Mouse (Mus musculus): ENCODE measurements around the gene Zic5. TPM values are rescaled to one million over a fixed set of nuclear protein-coding genes. Genes with fewer than 3 reads are reported as not detected.
A peak's percentile ranks its signal among the peaks of the same experiment; 100 is the strongest.

Zic5 gene
- polyA plus RNA-seq, 1 experiment: not detected

GRCm38 (mm10) chr14:122481181-122481580, 15.7 kb upstream of the Zic5 start:
- H3K4me3 ChIP-seq (replicated peaks): peak overlapping the region; percentile 40
- peaks cover 97% of the 10 kb centered on the region for H3K27me3 ChIP-seq (replicated peaks)
- TF ChIP-seq GATA1 (IDR thresholded peaks at IDR 0.05; ENCODE audit: borderline replicate concordance, low read length): no peak
- TF ChIP-seq FLI1 (IDR thresholded peaks at IDR 0.05; ENCODE audit: low read length): no peak
- H3K9me3 ChIP-seq: 0 out of 2 replicates have a peak, but pooled peaks cover 8% of the 10 kb centered on the region
- peaks cover 30% of the 10 kb centered on the region for H3K4me1 ChIP-seq
- H3K36me3 ChIP-seq (replicated peaks; ENCODE audit: low read length): no peaks in the 10 kb centered on the region

GRCm38 (mm10) chr14:122480355-122480754, 14.9 kb upstream of the Zic5 start:
- TF ChIP-seq GATA1 (IDR thresholded peaks at IDR 0.05; ENCODE audit: borderline replicate concordance, low read length) (no peak), FLI1 (IDR thresholded peaks at IDR 0.05; ENCODE audit: low read length) (no peak)
- no peaks in the 10 kb centered on the region for H3K36me3 ChIP-seq (replicated peaks; ENCODE audit: low read length)
- peaks cover 97% of the 10 kb centered on the region for H3K27me3 ChIP-seq (replicated peaks)
- H3K4me3 ChIP-seq (replicated peaks): no peak overlapping the region
- 0 out of 2 replicates have a peak, but pooled peaks cover 8% of the 10 kb centered on the region for H3K9me3 ChIP-seq
- peaks cover 36% of the 10 kb centered on the region for H3K4me1 ChIP-seq

GRCm38 (mm10) chr14:122479461-122480109, 14.1 kb upstream of the Zic5 start:
- H3K27me3 ChIP-seq (replicated peaks): peaks cover 97% of the 10 kb centered on the region
- H3K36me3 ChIP-seq (replicated peaks; ENCODE audit: low read length): no peaks in the 10 kb centered on the region
- TF ChIP-seq FLI1 (IDR thresholded peaks at IDR 0.05; ENCODE audit: low read length) (no peak), GATA1 (IDR thresholded peaks at IDR 0.05; ENCODE audit: borderline replicate concordance, low read length) (no peak)
- no peak overlapping the region for H3K4me3 ChIP-seq (replicated peaks)
- H3K4me1 ChIP-seq: peaks cover 38% of the 10 kb centered on the region
- 0 out of 2 replicates have a peak, but pooled peaks cover 8% of the 10 kb centered on the region for H3K9me3 ChIP-seq

- TF ChIP-seq FLI1 (IDR thresholded peaks at IDR 0.05; ENCODE audit: low read length) (no peak), GATA1 (IDR thresholded peaks at IDR 0.05; ENCODE audit: borderline replicate concordance, low read length) (no peak)
- peaks cover 47% of the 10 kb centered on the region for H3K4me1 ChIP-seq
- H3K9me3 ChIP-seq: 0 out of 2 replicates have a peak, but pooled peaks cover 6% of the 10 kb centered on the region
- no peaks in the 10 kb centered on the region for H3K36me3 ChIP-seq (replicated peaks; ENCODE audit: low read length)
- H3K4me3 ChIP-seq (replicated peaks): peak overlapping the region; percentile 9
- peaks cover 97% of the 10 kb centered on the region for H3K27me3 ChIP-seq (replicated peaks)
Measured at GRCm38 (mm10) chr14:122478574-122479011, 13.1 kb upstream of the Zic5 start.

GRCm38 (mm10) chr14:122477971-122478573, 12.6 kb upstream of the Zic5 start:
- Histone ChIP-seq H3K27me3 (replicated peaks) (peaks cover 97% of the 10 kb centered on the region), H3K36me3 (replicated peaks; ENCODE audit: low read length) (no peaks in the 10 kb centered on the region), H3K4me3 (replicated peaks) (peak overlapping the region; percentile 9), H3K9me3 (0 out of 2 replicates have a peak, but pooled peaks cover 6% of the 10 kb centered on the region), H3K4me1 (peaks cover 47% of the 10 kb centered on the region)
- TF ChIP-seq FLI1 (IDR thresholded peaks at IDR 0.05; ENCODE audit: low read length) (no peak), GATA1 (IDR thresholded peaks at IDR 0.05; ENCODE audit: borderline replicate concordance, low read length) (no peak)

- Histone ChIP-seq H3K9me3 (0 out of 2 replicates have a peak, but pooled peaks cover 6% of the 10 kb centered on the region), H3K27me3 (replicated peaks) (peaks cover 97% of the 10 kb centered on the region), H3K4me3 (replicated peaks) (no peak overlapping the region), H3K36me3 (replicated peaks; ENCODE audit: low read length) (no peaks in the 10 kb centered on the region), H3K4me1 (peaks cover 41% of the 10 kb centered on the region)
- TF ChIP-seq FLI1 (IDR thresholded peaks at IDR 0.05; ENCODE audit: low read length) (no peak), GATA1 (IDR thresholded peaks at IDR 0.05; ENCODE audit: borderline replicate concordance, low read length) (no peak)
Measured at GRCm38 (mm10) chr14:122477261-122477671, 11.8 kb upstream of the Zic5 start.

- Histone ChIP-seq H3K4me3 (replicated peaks) (no peak overlapping the region), H3K9me3 (0 out of 2 replicates have a peak, but pooled peaks cover 6% of the 10 kb centered on the region), H3K27me3 (replicated peaks) (peaks cover 95% of the 10 kb centered on the region), H3K36me3 (replicated peaks; ENCODE audit: low read length) (no peaks in the 10 kb centered on the region), H3K4me1 (peaks cover 39% of the 10 kb centered on the region)
- TF ChIP-seq GATA1 (IDR thresholded peaks at IDR 0.05; ENCODE audit: borderline replicate concordance, low read length): no peak
- no peak for TF ChIP-seq FLI1 (IDR thresholded peaks at IDR 0.05; ENCODE audit: low read length)
Measured at GRCm38 (mm10) chr14:122476822-122477215, 11.3 kb upstream of the Zic5 start.

- no peak for TF ChIP-seq GATA1 (IDR thresholded peaks at IDR 0.05; ENCODE audit: borderline replicate concordance, low read length)
- TF ChIP-seq FLI1 (IDR thresholded peaks at IDR 0.05; ENCODE audit: low read length): no peak
- Histone ChIP-seq H3K9me3 (0 out of 2 replicates have a peak, but pooled peaks cover 5% of the 10 kb centered on the region), H3K4me1 (peaks cover 39% of the 10 kb centered on the region), H3K36me3 (replicated peaks; ENCODE audit: low read length) (no peaks in the 10 kb centered on the region), H3K4me3 (replicated peaks) (peak overlapping the region; percentile 80), H3K27me3 (replicated peaks) (peaks cover 94% of the 10 kb centered on the region)
Measured at GRCm38 (mm10) chr14:122476041-122476821, 10.8 kb upstream of the Zic5 start.

- H3K4me3 ChIP-seq (replicated peaks): peak overlapping the region; percentile 29
- H3K4me1 ChIP-seq: peaks cover 39% of the 10 kb centered on the region
- 0 out of 2 replicates have a peak, but pooled peaks cover 4% of the 10 kb centered on the region for H3K9me3 ChIP-seq
- peaks cover 94% of the 10 kb centered on the region for H3K27me3 ChIP-seq (replicated peaks)
- H3K36me3 ChIP-seq (replicated peaks; ENCODE audit: low read length): no peaks in the 10 kb centered on the region
- TF ChIP-seq FLI1 (IDR thresholded peaks at IDR 0.05; ENCODE audit: low read length): no peak
- no peak for TF ChIP-seq GATA1 (IDR thresholded peaks at IDR 0.05; ENCODE audit: borderline replicate concordance, low read length)
Measured at GRCm38 (mm10) chr14:122475557-122476040, 10.1 kb upstream of the Zic5 start.
